Mouse (Mus musculus): ENCODE data around the gene Plxna2. TPM values are rescaled to one million over a fixed set of nuclear protein-coding genes. Genes with fewer than 3 reads are reported as not detected.

Gene Plxna2
- polyA plus RNA-seq, 1 experiment from 2014 or later: 19.3 TPM

- Histone ChIP-seq H3K27me3 (no peaks in the 10 kb centered on the region), H3K36me3 (no peaks in the 10 kb centered on the region), H3K4me2 (replicated peaks) (no peak overlapping the region), H3K4me3 (no peak overlapping the region), H3K9ac (replicated peaks) (no peak overlapping the region), H3K4me1 (no peaks in the 10 kb centered on the region), H3K27ac (replicated peaks) (no peak overlapping the region), H3K9me3 (no peaks in the 10 kb centered on the region)
- no peak for ATAC-seq (ENCODE audit: low FRiP score, low read depth)
- 81% methylated on average over 2 of the region's 2 CpGs for WGBS
These were observed 75.5 kb downstream of the Plxna2 start for GRCm38 (mm10) chr1:194693488-194693887.

GRCm38 (mm10) chr1:194694805-194695204 is 76.8 kb downstream of the Plxna2 start:
- H3K4me2 ChIP-seq (replicated peaks): no peak overlapping the region
- 89% methylated on average over 2 of the region's 2 CpGs for WGBS
- no peak for ATAC-seq (ENCODE audit: low FRiP score, low read depth)
- H3K9ac ChIP-seq (replicated peaks): no peak overlapping the region
- H3K9me3 ChIP-seq: no peaks in the 10 kb centered on the region
- no peaks in the 10 kb centered on the region for H3K36me3 ChIP-seq
- H3K27me3 ChIP-seq: no peaks in the 10 kb centered on the region
- H3K4me3 ChIP-seq: no peak overlapping the region
- H3K4me1 ChIP-seq: no peaks in the 10 kb centered on the region
- no peak overlapping the region for H3K27ac ChIP-seq (replicated peaks)

GRCm38 (mm10) chr1:194697439-194697838 is 79.4 kb downstream of the Plxna2 start:
- no peaks in the 10 kb centered on the region for H3K9me3 ChIP-seq
- H3K27me3 ChIP-seq: no peaks in the 10 kb centered on the region
- H3K9ac ChIP-seq (replicated peaks): no peak overlapping the region
- H3K4me2 ChIP-seq (replicated peaks): no peak overlapping the region
- no peak overlapping the region for H3K27ac ChIP-seq (replicated peaks)
- H3K4me1 ChIP-seq: 0 out of 2 replicates have a peak, but pooled peaks cover 4% of the 10 kb centered on the region
- H3K4me3 ChIP-seq: no peak overlapping the region
- ATAC-seq (ENCODE audit: low FRiP score, low read depth): no peak
- H3K36me3 ChIP-seq: no peaks in the 10 kb centered on the region
- WGBS: 88% methylated on average over 2 of the region's 2 CpGs

- Histone ChIP-seq H3K4me1 (peaks cover 14% of the 10 kb centered on the region), H3K4me2 (replicated peaks) (no peak overlapping the region), H3K4me3 (no peak overlapping the region), H3K27me3 (no peaks in the 10 kb centered on the region), H3K36me3 (no peaks in the 10 kb centered on the region), H3K9ac (replicated peaks) (no peak overlapping the region), H3K27ac (replicated peaks) (no peak overlapping the region), H3K9me3 (no peaks in the 10 kb centered on the region)
- 88% methylated on average over 3 of the region's 3 CpGs for WGBS
- ATAC-seq (ENCODE audit: low FRiP score, low read depth): no peak
These were observed 81.3 kb downstream of the Plxna2 start for GRCm38 (mm10) chr1:194699321-194699720.

- ATAC-seq (ENCODE audit: low FRiP score, low read depth): peak; percentile 70
- H3K4me2 ChIP-seq (replicated peaks): no peak overlapping the region
- 26% methylated on average over 2 of the region's 2 CpGs for WGBS
- no peaks in the 10 kb centered on the region for H3K36me3 ChIP-seq
- H3K4me1 ChIP-seq: peaks cover 20% of the 10 kb centered on the region
- H3K27ac ChIP-seq (replicated peaks): no peak overlapping the region
- no peaks in the 10 kb centered on the region for H3K9me3 ChIP-seq
- H3K9ac ChIP-seq (replicated peaks): no peak overlapping the region
- H3K27me3 ChIP-seq: no peaks in the 10 kb centered on the region
- no peak overlapping the region for H3K4me3 ChIP-seq
These were observed 85.2 kb downstream of the Plxna2 start for GRCm38 (mm10) chr1:194703235-194703634.

GRCm38 (mm10) chr1:194704171-194704855 is 86.3 kb downstream of the Plxna2 start:
- H3K4me2 ChIP-seq (replicated peaks): no peak overlapping the region
- H3K27ac ChIP-seq (replicated peaks): no peak overlapping the region
- 88% methylated on average over 1 of the region's 1 CpGs for WGBS
- H3K36me3 ChIP-seq: no peaks in the 10 kb centered on the region
- no peaks in the 10 kb centered on the region for H3K27me3 ChIP-seq
- no peak for ATAC-seq (ENCODE audit: low FRiP score, low read depth)
- no peak overlapping the region for H3K9ac ChIP-seq (replicated peaks)
- H3K4me3 ChIP-seq: no peak overlapping the region
- no peaks in the 10 kb centered on the region for H3K9me3 ChIP-seq
- H3K4me1 ChIP-seq: peaks cover 20% of the 10 kb centered on the region

GRCm38 (mm10) chr1:194706566-194706965 is 88.5 kb downstream of the Plxna2 start:
- Histone ChIP-seq H3K36me3 (no peaks in the 10 kb centered on the region), H3K27ac (replicated peaks) (no peak overlapping the region), H3K4me1 (peaks cover 16% of the 10 kb centered on the region), H3K9ac (replicated peaks) (no peak overlapping the region), H3K4me3 (no peak overlapping the region), H3K27me3 (no peaks in the 10 kb centered on the region), H3K4me2 (replicated peaks) (no peak overlapping the region), H3K9me3 (no peaks in the 10 kb centered on the region)
- no peak for ATAC-seq (ENCODE audit: low FRiP score, low read depth)
- WGBS: 75% methylated on average over 2 of the region's 2 CpGs

GRCm38 (mm10) chr1:194712373-194712772 is 94.4 kb downstream of the Plxna2 start:
- Histone ChIP-seq H3K36me3 (no peaks in the 10 kb centered on the region), H3K4me1 (peaks cover 3% of the 10 kb centered on the region; the same call in 1 of the 2 replicates), H3K27ac (replicated peaks) (no peak overlapping the region), H3K9ac (replicated peaks) (no peak overlapping the region), H3K4me2 (replicated peaks) (no peak overlapping the region), H3K9me3 (no peaks in the 10 kb centered on the region), H3K4me3 (no peak overlapping the region), H3K27me3 (no peaks in the 10 kb centered on the region)
- no peak for ATAC-seq (ENCODE audit: low FRiP score, low read depth)
- WGBS: 84% methylated on average over 2 of the region's 2 CpGs

GRCm38 (mm10) chr1:194714138-194715031 is 96.4 kb downstream of the Plxna2 start:
- 81% methylated on average over 4 of the region's 4 CpGs for WGBS
- Histone ChIP-seq H3K4me3 (no peak overlapping the region), H3K4me2 (replicated peaks) (no peak overlapping the region), H3K27ac (replicated peaks) (no peak overlapping the region), H3K36me3 (no peaks in the 10 kb centered on the region), H3K4me1 (peaks cover 3% of the 10 kb centered on the region; the same call in 1 of the 2 replicates), H3K27me3 (no peaks in the 10 kb centered on the region), H3K9ac (replicated peaks) (no peak overlapping the region), H3K9me3 (no peaks in the 10 kb centered on the region)
- ATAC-seq (ENCODE audit: low FRiP score, low read depth): no peak

- 81% methylated on average over 1 of the region's 1 CpGs for WGBS
- Histone ChIP-seq H3K4me3 (no peak overlapping the region), H3K4me1 (peaks cover 22% of the 10 kb centered on the region), H3K27ac (replicated peaks) (no peak overlapping the region), H3K36me3 (no peaks in the 10 kb centered on the region), H3K9me3 (no peaks in the 10 kb centered on the region), H3K4me2 (replicated peaks) (no peak overlapping the region), H3K27me3 (no peaks in the 10 kb centered on the region), H3K9ac (replicated peaks) (no peak overlapping the region)
- ATAC-seq (ENCODE audit: low FRiP score, low read depth): no peak
These were observed 99.4 kb downstream of the Plxna2 start for GRCm38 (mm10) chr1:194717451-194717874.

GRCm38 (mm10) chr1:194720406-194720805 is 102.4 kb downstream of the Plxna2 start:
- no peak overlapping the region for H3K4me3 ChIP-seq
- H3K36me3 ChIP-seq: no peaks in the 10 kb centered on the region
- 0 out of 2 replicates have a peak, but pooled peaks have one; percentile 20 for ATAC-seq (ENCODE audit: low FRiP score, low read depth)
- H3K9me3 ChIP-seq: no peaks in the 10 kb centered on the region
- H3K9ac ChIP-seq (replicated peaks): no peak overlapping the region
- H3K4me1 ChIP-seq: peaks cover 21% of the 10 kb centered on the region
- 0 out of 2 replicates have a peak overlapping the region, but pooled peaks have one; percentile 77 for H3K27ac ChIP-seq (replicated peaks)
- 69% methylated on average over 4 of the region's 4 CpGs for WGBS
- H3K27me3 ChIP-seq: no peaks in the 10 kb centered on the region
- H3K4me2 ChIP-seq (replicated peaks): no peak overlapping the region

- H3K4me2 ChIP-seq (replicated peaks): no peak overlapping the region
These were observed 103.2 kb downstream of the Plxna2 start for GRCm38 (mm10) chr1:194721260-194721659.

More at GRCm38 (mm10) chr1:194721260-194721659, 103.2 kb downstream of the Plxna2 start:
- H3K4me1 ChIP-seq: peaks cover 21% of the 10 kb centered on the region
- peak overlapping the region; percentile 77 for H3K27ac ChIP-seq (replicated peaks)
- H3K9me3 ChIP-seq: no peaks in the 10 kb centered on the region
- no peak overlapping the region for H3K9ac ChIP-seq (replicated peaks)
- H3K36me3 ChIP-seq: no peaks in the 10 kb centered on the region
- WGBS: 47% methylated on average over 2 of the region's 2 CpGs
- ATAC-seq (ENCODE audit: low FRiP score, low read depth): peak; percentile 81
- no peak overlapping the region for H3K4me3 ChIP-seq
- H3K27me3 ChIP-seq: no peaks in the 10 kb centered on the region
